Mouse (Mus musculus): Measurements from ENCODE around the gene Rundc1.
A peak's percentile ranks its signal among the peaks of the same experiment; 100 is the strongest.
"Not testable (repeated sequence)": the region's sequence is repeated elsewhere in the genome, so short reads cannot be mapped to it uniquely, and the experiment has no call there.

Rundc1 gene

DNA sequence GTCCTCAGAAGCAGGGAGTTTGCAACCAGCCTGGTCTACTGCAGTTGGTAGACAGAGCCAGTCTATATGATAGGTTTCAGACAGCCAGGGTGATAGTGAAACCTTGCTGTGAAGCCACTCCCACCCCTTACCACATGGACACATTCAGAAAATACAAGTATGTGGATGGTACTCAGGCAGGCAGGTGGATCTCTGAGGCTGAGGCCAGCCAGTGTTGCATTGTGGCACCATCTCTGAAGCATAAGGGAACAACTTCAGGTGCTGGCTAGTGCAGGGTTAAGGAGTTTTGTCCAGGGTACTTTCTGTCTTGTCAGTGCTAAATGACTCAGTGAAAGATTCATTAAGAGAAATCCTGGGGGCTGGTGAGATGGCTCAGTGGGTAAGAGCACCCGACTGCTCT is 21.4 kb downstream of the Rundc1 start:
- no peak for DNase-seq

DNA sequence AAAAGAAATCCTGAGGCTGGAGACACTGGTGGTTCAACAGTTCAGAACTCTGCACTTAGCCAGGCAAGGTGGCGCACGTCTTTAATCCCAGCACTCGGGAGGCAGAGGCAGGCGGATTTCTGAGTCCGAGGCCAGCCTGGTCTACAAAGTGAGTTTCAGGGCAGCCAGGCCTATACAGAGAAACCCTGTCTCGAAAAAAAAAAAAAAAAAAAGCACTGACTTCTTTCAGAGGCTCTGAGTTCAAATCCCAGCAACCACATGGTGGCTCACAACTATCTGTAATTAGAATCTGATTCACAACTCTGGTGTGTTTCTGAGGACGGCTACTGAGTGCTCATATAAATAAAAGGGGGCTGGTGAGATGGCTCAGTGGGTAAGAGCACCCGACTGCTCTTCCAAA is 22.0 kb downstream of the Rundc1 start:
- not testable (repeated sequence) for DNase-seq

DNA sequence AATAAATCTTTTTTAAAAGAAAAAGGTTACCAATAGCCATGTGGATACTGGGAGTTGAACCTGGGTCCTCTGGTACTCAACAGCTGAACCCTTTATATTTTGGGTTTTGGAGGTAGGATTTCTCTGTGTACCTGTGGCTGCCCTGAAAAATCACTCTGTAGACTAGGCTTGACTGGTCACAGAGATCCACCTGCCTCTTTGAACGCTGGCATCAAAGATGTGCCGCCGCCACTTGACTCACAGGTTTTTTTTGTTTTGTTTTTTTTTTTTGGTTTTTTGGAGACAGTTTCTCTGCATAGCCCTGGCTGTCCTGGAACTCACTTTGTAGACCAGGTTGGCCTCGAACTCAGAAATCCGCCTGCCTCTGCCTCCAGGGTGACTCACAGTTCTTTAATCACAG is 22.9 kb downstream of the Rundc1 start:
- DNase-seq, result no peak

DNA sequence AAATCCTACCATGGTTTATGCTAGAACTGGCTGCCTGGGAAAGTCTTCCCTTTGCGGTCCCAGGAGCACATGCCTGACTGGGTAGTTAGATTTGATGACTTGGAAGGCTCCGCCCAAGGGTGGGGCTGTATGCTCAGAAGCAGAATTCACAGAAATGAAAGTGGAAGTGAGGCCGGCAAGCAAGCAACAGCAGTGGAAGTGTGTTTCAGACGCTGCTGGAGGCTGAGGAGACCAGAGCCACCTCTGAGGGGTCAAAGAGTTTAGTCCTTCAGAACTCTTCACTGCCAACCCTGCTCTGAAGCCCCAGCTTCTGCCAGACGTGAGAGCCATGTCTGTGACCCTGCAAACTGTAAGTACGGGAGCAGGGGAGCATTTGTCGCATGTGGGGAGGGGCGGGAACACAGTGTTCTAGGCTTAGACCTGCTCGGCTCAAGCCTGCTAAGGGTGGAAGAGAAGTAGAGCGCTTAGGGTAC is 23.4 kb downstream of the Rundc1 start, which contains the start of gene Ifi35:
Gene Ifi35, plus strand, starts transcription at position 134 of the 473 bp plus-strand sequence.
- peak; percentile 85 to 86 for DNase-seq

DNA sequence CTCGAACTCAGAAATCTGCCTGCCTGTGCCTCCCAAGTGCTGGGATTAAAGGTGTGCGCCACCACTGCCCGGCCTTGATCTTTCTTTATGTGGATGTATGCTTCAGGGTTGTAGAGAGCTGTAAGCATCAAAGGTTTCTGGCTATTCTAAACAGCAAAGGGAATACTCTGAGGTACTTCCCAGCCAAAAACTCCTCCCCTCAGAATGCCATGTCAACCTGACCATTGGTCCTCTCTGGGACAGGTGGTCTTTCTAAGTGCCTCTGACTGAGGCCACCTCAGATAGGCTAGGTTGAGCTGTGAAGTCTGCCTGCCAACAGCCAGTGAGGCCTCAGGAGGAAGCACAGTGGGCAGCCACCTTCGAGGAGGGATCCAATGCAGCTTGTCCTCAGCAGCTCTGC is 24.0 kb downstream of the Rundc1 start:
- DNase-seq, result no peak

DNA sequence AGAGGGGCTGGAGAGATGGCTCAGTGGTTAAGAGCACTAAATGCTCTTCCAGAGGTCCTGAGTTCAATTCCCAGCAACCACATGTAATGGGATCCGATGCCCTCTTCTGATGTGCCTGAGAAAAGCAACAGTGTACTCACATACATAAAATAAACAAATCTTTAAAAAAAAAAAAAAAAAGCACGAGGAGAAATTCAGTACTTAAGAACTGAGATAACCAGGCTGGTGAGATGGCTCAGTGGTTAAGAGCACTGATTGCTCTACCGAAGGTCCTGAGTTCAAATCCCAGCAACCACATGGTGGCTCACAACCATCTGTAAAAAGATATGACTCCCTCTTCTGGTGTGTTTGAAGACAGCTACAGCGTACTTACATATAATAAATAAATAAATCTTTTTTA is 24.7 kb downstream of the Rundc1 start:
- not testable (repeated sequence) for DNase-seq

DNA sequence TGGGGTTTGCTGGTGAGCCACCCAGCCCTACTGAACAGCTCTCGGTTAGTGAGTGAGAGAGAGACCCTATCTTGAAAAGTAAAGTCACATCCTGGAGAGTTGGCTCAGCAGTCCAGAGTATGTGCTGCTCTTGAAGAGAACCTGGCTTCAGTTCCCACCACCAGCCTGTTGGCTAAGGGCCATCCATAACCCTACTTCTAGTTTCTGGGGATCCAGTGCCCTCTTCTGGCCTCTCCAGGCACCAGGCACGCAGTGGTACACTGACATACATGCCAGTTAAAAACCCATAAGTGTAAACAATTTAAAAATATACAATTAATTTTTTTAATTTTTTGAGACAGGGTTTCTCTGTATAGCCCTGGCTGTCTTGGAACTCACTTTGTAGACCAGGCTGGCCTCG is 25.5 kb downstream of the Rundc1 start:
- DNase-seq, result peak in 1 of 2 experiments; percentile 45

DNA sequence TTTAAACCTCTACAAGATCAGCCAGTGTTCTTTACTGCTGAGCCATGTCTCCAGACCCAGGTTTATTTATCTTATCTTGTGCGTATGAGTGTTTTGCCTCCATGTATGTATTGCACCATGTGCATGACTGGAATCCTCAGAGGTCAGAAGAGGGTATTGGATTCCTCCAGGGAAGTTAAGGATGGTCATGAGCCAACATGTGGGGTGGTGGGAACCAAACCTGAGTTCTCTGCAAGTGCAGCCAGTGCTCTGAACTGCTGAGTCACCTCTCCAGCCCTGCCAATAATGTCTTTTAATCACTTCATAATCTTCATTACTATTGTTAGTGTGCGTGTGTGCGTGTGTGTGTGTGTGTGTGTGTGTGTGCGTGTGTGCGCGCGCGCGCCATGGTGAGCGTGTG is 26.7 kb downstream of the Rundc1 start:
- DNase-seq, result no peak

DNA sequence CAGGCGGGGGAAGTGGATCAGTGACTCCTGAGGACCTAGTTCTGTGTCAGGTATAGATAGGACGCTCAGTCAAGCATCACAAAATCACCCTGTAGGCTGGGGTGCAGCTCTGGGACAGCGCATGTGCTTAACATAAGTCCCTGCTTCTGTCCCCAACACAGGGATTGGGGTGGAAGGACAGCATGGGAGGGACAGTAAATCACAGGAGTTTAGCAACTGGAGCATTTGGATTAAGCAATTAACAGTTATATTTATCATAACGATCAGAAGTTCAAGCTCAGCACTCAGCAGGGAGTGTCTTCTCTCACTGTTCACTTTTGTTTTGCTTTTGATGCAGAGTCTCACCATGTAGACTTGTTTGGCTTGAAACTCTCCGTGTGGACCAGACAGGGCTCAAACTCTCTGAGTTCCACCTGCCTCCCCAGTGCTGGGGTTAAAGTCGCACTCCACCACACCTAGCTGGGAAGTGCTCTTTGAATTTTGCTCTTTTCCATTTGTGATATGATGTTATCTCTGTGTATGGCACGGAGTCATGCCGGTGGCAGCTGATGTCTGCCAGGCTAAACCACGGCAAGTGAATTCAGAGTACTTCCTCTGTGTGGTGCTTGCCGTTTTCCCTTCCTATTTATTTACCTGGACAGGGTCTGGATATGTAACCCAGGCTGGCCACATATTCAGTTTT is 27.3 kb downstream of the Rundc1 start:
- no peak for DNase-seq

DNA sequence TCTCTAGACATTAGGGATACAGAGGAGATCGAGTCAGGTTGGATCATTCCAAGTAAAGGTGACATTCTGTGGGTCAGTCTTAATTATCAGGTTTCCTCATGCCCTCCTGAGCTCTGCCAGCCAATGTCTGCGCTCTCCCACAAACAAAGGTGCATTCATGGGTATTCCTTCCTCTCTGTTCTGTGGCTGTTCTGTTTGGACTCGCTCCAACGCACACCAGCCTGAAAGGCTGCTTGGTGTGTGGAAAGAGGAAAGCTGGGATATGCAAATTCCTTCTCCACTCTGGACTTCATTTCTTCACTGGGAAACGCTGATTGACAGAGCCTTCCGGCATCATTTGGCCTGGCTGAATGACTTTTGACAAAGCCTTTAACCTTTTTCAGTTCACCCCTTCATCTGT is 29.8 kb downstream of the Rundc1 start:
- DNase-seq, result no peak

DNA sequence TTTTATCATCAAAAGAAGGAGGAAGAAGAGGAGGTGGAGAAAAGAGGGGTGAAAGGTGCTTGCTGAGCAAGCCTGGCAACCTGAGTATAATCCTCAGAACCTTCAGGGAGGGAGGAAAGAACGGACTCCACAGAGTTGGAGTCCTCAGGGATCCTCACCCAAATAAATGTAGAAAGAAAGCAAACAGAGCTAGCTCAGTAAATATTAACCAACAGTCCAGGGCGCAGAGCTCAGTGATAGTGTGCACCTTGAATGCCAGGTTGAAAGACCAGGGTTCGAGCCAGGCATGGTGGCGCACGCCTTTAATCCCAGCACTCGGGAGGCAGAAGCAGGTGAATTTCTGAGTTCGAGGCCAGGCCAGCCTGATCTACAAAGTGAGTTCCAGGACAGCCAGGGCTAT is 30.7 kb downstream of the Rundc1 start:
- no peak for DNase-seq

DNA sequence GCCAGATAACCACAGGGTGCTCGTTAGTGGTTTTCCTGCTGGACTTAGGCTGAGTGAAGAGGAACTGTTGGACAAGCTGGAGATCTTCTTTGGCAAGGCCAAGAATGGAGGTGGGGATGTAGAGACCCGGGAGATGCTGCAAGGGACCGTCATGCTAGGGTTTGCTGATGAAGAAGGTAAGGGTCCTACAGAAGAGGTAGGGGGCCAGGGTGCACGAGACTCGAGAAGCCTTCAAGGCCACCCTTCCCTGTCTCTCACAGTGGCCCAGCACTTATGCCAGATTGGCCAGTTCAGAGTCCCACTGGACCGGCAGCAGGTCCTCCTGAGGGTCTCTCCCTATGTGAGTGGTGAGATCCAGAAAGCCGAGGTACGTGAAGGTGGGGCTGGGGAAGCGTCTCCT is 32.7 kb downstream of the Rundc1 start:
- no peak for DNase-seq

DNA sequence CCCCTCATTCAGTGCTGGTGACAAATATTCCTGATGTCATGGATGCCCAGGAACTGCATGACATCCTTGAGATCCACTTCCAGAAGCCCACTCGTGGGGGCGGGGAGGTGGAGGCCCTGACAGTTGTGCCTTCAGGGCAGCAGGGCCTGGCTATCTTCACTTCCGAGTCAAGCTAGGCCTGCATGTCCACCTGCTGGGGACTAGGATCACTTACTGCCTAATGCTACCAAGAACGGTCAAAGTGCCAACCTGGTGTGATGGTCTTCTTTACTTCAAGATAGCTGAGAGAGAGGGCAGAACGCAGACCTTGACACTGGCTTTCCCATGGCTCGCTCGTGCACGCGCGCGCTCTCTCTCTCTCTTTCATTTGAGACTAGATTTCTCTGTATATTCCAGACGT is 33.3 kb downstream of the Rundc1 start:
- no peak for DNase-seq

DNA sequence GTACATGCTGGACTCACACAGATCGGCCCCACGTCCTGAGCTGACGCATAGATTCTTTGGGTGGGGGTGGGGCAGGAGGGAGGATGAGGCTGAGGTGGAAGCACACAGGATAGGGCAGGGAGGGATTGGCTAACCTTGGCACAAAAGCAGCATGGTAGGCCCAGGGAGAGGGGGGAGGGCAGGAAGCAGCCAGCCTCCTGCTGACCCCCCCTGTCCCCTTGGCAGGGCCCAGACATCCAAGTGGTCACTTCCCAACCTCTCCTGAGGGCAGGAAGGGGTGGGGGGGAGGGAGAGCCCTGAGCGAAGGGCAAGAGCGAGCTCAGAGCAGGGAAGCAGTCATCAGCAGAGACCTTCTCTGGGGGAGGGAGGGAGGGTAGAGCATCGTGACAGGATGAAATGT is 34.8 kb downstream of the Rundc1 start:
- DNase-seq, result peak; percentile 69 to 87

DNA sequence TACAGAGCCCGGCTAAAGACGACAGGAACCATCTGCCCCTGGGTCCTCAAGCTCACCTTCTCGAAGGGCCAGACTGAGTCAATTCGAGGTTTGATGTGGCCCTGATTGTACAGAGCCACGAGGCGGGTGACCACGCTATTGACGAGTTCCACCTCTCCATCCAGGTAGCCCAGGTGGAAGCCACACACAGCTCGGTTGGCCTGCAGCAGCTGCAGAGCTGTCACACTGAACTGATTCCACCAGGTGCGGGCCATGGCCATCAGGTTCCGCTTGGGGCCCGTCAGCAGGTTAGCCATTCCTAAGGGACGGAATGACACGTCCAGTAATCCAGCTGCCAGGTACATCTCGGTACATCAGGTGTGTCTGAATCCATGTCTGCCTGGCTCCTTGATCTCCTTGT is 35.4 kb downstream of the Rundc1 start:
- no peak for DNase-seq

DNA sequence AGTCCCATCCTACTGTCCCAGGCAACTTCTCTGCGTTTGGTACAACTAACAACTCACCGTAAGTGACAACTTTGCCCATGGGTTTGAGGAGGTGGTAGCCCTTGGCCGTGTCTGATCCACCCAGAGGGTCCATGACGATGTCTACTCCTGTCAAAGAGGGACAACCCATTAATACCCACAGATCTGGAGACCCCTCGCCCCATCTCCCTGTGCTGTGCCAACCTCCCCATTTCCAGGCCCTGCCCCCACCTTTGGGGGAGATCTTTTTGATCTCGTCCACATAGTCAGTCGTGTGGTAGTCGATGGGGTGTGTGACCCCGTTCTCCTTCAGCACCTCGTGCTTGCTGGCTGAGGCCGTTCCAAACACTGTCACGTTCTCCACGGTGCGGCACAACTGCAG is 37.3 kb downstream of the Rundc1 start:
- no peak for DNase-seq

DNA sequence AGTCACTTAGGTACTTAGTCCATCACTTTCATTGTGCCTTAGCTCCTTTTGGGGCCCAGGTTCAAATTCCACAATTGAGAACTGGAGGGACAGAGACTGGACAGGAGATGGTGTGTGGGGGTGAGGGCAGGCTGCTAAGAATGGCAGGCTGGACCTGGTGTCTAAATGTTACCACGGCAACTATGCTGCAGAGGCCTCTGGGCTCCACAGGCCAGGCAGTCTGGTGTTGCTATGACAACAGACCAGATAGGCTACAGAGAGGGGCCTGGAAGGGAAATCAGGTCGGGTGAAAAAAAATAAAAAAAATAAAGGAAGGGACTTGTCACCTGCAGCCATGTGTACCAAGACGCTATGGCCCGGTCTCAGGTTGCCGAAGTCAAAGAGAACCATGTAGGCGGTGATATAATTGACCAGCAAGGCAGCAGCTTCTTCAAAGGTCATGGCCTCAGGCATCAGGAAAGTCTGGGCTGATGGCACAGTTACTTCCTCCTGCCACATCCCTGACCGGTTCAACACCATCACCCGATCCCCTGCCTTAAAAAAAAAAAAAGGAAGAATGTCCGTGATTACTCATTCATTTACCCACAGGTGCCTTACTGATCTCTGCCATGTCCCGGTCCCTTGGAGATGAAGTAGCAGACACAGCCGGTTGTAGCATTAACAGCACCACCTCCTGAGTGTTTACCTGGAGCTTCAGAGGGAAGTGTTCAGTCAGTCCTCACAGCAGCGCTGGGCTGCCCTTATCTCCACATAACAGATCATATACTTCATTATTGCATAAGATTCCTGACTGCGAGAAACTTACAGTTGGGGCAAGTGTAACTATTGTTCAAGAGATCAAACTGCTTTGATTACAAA is 37.9 kb downstream of the Rundc1 start:
- no peak for DNase-seq

DNA sequence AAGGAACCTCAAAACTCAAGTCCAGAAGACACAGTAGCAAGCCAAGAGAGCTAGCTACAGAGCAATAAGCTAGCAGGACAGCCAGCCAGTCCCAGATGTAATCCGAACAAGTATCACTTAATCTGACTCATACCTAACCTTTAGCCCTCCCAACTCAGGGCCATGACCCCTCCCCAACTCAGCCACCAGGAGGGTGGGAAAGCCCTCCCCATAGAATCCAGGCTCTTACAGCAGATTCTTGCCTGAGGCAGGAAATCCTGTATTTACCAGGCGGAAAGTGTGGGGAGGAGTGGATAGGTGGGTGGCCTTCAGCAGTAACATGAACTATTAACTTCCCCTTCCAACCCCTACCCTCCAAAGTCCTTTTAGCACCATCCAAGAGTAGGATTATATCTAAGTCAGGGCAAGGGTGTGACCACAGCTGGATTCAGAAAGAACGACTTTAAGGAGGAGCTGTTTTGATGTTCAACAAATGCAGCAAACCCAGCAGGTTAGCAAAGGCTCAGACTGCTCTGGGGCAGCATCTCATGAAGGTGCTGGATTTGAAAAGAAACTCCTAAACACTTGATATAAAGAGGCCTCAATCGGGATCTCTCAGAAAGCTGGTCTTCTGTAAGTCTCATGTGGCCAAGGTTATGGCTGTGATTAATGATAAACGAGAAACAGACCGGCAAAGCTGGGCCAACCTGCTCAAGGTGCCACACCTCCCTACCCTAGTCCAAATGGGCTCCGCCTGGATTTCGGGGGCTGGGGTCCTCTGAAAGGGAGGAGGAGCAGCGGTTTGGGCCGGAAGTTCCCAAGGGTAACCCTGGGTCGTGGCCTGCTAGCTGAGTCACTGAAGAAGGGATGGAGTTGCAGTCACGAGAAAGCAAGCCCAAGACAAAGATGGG is 39.6 kb downstream of the Rundc1 start, which contains the start of gene Rnd2:
Gene Rnd2, plus strand, starts transcription at position 789 of the 890 bp plus-strand sequence.
- DNase-seq, result peak; percentile 69 to 83

DNA sequence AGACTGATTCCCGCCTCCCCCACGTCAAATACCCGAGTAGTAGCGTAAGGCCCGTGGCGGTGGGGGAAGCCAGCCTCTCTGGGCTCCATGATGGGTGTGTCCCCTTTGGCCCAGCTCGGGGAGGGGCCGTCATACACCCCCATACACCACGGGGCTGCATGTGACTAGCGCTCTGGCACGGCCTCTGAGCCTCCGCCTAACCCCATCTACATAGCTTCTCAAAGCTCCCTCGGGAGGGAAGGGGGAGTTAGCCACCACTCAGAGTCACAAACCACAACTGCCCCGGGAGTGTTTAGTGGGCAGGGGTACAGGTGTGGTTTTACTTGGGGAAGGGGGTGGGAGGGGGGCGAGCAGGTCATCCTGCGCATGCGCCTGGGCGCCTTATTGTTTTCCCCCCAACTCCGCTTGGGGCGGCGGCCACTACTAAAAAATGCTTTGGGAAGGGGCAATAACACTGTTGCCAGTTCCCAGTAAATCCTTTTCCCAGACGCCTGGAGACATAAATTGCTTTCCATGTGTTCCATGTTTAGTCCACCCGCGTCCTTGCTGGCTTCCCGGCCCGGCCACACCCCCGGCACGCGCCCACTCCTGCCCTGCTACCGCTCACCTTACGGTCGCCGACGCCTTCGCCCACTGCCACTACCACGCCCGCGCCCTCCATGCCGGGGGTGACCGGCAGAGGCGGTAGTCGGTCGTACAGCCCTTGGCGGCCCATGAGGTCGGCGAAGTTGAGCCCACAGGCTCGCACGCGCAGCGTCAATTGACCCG is 40.4 kb downstream of the Rundc1 start:
- peak; percentile 83 to 89 for DNase-seq

DNA sequence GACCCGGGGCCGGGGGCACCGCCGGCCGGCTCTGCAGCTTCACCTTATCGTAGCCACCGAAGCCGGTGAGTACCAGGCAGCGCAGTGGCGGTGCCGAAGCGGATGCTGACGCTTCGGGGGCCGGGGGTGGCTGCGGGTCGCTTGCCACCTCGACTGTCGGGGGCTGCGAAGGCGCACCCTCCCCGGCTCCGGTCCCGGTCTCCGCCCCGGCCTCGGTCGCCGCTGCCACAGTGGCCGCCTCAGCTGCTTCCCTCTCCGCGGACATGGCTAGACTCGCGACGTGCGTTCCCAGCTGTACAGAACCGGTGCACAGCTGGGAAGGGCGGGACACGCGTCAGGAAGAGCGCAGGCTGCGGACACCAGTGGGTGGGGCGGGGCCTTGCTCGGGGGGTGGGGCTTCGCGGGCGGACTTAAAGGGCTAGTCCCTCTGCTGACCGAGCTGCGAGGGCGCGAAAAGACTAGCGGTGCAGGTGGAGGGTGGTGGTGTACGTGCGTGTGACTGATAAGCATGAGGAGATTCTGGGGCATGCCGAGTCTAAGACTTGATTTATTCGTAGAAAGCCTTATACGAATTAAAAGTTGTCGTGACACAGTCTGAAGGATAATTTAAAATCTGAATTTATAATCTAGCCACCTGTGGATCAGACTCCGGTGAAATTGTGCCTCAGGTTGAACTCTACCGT is 41.1 kb downstream of the Rundc1 start, which contains the start of gene Vat1:
Gene Vat1, minus strand, starts transcription at position 362 of the 683 bp plus-strand sequence.
- DNase-seq, result peak; percentile 81 to 86

DNA sequence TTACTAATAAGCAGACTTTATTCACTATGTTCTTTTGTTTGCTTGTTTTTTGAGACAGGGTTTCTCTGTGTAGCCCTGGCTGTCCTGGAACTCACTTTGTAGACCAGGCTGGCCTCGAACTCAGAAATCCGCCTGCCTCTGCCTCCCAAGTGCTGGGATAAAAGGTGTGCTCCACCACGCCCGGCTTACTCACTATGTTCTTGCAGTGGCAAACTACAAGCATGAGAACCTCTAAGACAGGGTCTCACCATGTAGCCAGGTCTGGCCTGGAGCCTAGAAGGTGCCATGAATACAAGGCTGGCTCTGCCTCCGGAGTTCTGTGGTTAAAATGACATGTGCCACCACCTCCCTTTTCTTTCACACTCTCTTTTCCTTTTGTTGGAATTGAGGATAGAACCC is 41.7 kb downstream of the Rundc1 start:
- DNase-seq, result not testable (repeated sequence)

All from lung, postnatal 4 days (tissue).